Mouse (Mus musculus): ENCODE data around the gene Robo2. TPM values are rescaled to one million over a fixed set of nuclear protein-coding genes. Genes with fewer than 3 reads are reported as not detected.

Robo2 gene
- polyA plus RNA-seq, 1 experiment from 2014 or later, result 67.5 TPM

- Histone ChIP-seq H3K36me3 (ENCODE audit: control insufficient read depth, insufficient read depth, low read length) (no peaks in the 10 kb centered on the region), H3K4me1 (ENCODE audit: control insufficient read depth, insufficient read depth, low read depth, low read length) (no peaks in the 10 kb centered on the region), H3K9me3 (ENCODE audit: control insufficient read depth, low read length) (no peaks in the 10 kb centered on the region), H3K27me3 (replicated peaks; ENCODE audit: control insufficient read depth, insufficient read depth, low read length) (no peaks in the 10 kb centered on the region), H3K4me2 (ENCODE audit: low read length) (peak overlapping the region; percentile 77), H3K9ac (ENCODE audit: low read depth, low read length) (peak overlapping the region; percentile 67), H3K4me3 (ENCODE audit: low read length) (peak overlapping the region; percentile 51), H3K27ac (ENCODE audit: low read depth, low read length) (peak overlapping the region; percentile 81)
- WGBS, result under 1% methylated on average over 16 of the region's 16 CpGs
- ATAC-seq, result no peak
Observed at GRCm38 (mm10) chr16:74411021-74411420, 604 bp downstream of the Robo2 start.

- no peaks in the 10 kb centered on the region for H3K36me3 ChIP-seq (ENCODE audit: control insufficient read depth, insufficient read depth, low read length)
- 14% methylated on average over 6 of the region's 6 CpGs for WGBS
- peak overlapping the region; percentile 77 for H3K4me2 ChIP-seq (ENCODE audit: low read length)
- H3K27me3 ChIP-seq (replicated peaks; ENCODE audit: control insufficient read depth, insufficient read depth, low read length), result no peaks in the 10 kb centered on the region
- no peak for ATAC-seq
- no peaks in the 10 kb centered on the region for H3K9me3 ChIP-seq (ENCODE audit: control insufficient read depth, low read length)
- H3K27ac ChIP-seq (ENCODE audit: low read depth, low read length), result peak overlapping the region; percentile 81
- no peaks in the 10 kb centered on the region for H3K4me1 ChIP-seq (ENCODE audit: control insufficient read depth, insufficient read depth, low read depth, low read length)
- H3K4me3 ChIP-seq (ENCODE audit: low read length), result peak overlapping the region; percentile 51
- H3K9ac ChIP-seq (ENCODE audit: low read depth, low read length), result peak overlapping the region; percentile 67
Observed at GRCm38 (mm10) chr16:74410125-74410524, 1.5 kb downstream of the Robo2 start.

- H3K9me3 ChIP-seq (ENCODE audit: control insufficient read depth, low read length), result no peaks in the 10 kb centered on the region
- no peak for ATAC-seq
- peak overlapping the region; percentile 51 for H3K4me3 ChIP-seq (ENCODE audit: low read length)
- no peaks in the 10 kb centered on the region for H3K36me3 ChIP-seq (ENCODE audit: control insufficient read depth, insufficient read depth, low read length)
- H3K27me3 ChIP-seq (replicated peaks; ENCODE audit: control insufficient read depth, insufficient read depth, low read length), result no peaks in the 10 kb centered on the region
- WGBS, result 46% methylated on average over 4 of the region's 4 CpGs
- peak overlapping the region; percentile 53 for H3K27ac ChIP-seq (ENCODE audit: low read depth, low read length)
- no peaks in the 10 kb centered on the region for H3K4me1 ChIP-seq (ENCODE audit: control insufficient read depth, insufficient read depth, low read depth, low read length)
- peak overlapping the region; percentile 50 for H3K9ac ChIP-seq (ENCODE audit: low read depth, low read length)
- peak overlapping the region; percentile 77 for H3K4me2 ChIP-seq (ENCODE audit: low read length)
Observed at GRCm38 (mm10) chr16:74409548-74409947, 2.1 kb downstream of the Robo2 start.

GRCm38 (mm10) chr16:74408566-74408965 is 3.1 kb downstream of the Robo2 start:
- no peaks in the 10 kb centered on the region for H3K27me3 ChIP-seq (replicated peaks; ENCODE audit: control insufficient read depth, insufficient read depth, low read length)
- H3K9ac ChIP-seq (ENCODE audit: low read depth, low read length), result peak overlapping the region; percentile 38
- H3K4me1 ChIP-seq (ENCODE audit: control insufficient read depth, insufficient read depth, low read depth, low read length), result no peaks in the 10 kb centered on the region
- H3K4me2 ChIP-seq (ENCODE audit: low read length), result peak overlapping the region; percentile 51
- peak overlapping the region; percentile 51 for H3K4me3 ChIP-seq (ENCODE audit: low read length)
- H3K27ac ChIP-seq (ENCODE audit: low read depth, low read length), result no peak overlapping the region; the same call in 1 of the 2 replicates
- 33% methylated on average over 1 of the region's 1 CpGs for WGBS
- no peaks in the 10 kb centered on the region for H3K36me3 ChIP-seq (ENCODE audit: control insufficient read depth, insufficient read depth, low read length)
- ATAC-seq, result no peak
- H3K9me3 ChIP-seq (ENCODE audit: control insufficient read depth, low read length), result no peaks in the 10 kb centered on the region

- no peak overlapping the region for H3K4me2 ChIP-seq (ENCODE audit: low read length)
- ATAC-seq, result peak; percentile 95
- no peak overlapping the region for H3K27ac ChIP-seq (ENCODE audit: low read depth, low read length)
- WGBS, result 42% methylated on average over 2 of the region's 2 CpGs
- no peaks in the 10 kb centered on the region for H3K27me3 ChIP-seq (replicated peaks; ENCODE audit: control insufficient read depth, insufficient read depth, low read length)
- no peaks in the 10 kb centered on the region for H3K9me3 ChIP-seq (ENCODE audit: control insufficient read depth, low read length)
- H3K9ac ChIP-seq (ENCODE audit: low read depth, low read length), result no peak overlapping the region
- no peak overlapping the region for H3K4me3 ChIP-seq (ENCODE audit: low read length)
- H3K36me3 ChIP-seq (ENCODE audit: control insufficient read depth, insufficient read depth, low read length), result no peaks in the 10 kb centered on the region
- H3K4me1 ChIP-seq (ENCODE audit: control insufficient read depth, insufficient read depth, low read depth, low read length), result peaks cover 4% of the 10 kb centered on the region; the same call in 1 of the 2 replicates
Observed at GRCm38 (mm10) chr16:74397291-74397690, 14.3 kb downstream of the Robo2 start.

GRCm38 (mm10) chr16:74395678-74396077 is 15.9 kb downstream of the Robo2 start:
- Histone ChIP-seq H3K9ac (ENCODE audit: low read depth, low read length) (no peak overlapping the region), H3K4me3 (ENCODE audit: low read length) (no peak overlapping the region), H3K36me3 (ENCODE audit: control insufficient read depth, insufficient read depth, low read length) (no peaks in the 10 kb centered on the region), H3K27me3 (replicated peaks; ENCODE audit: control insufficient read depth, insufficient read depth, low read length) (no peaks in the 10 kb centered on the region), H3K27ac (ENCODE audit: low read depth, low read length) (no peak overlapping the region), H3K9me3 (ENCODE audit: control insufficient read depth, low read length) (no peaks in the 10 kb centered on the region), H3K4me1 (ENCODE audit: control insufficient read depth, insufficient read depth, low read depth, low read length) (peaks cover 4% of the 10 kb centered on the region; the same call in 1 of the 2 replicates), H3K4me2 (ENCODE audit: low read length) (peak overlapping the region; percentile 33; the same call in 1 of the 2 replicates)
- ATAC-seq, result no peak
- 86% methylated on average over 2 of the region's 2 CpGs for WGBS

GRCm38 (mm10) chr16:74379458-74379857 is 32.2 kb downstream of the Robo2 start:
- Histone ChIP-seq H3K4me3 (ENCODE audit: low read length) (no peak overlapping the region), H3K9ac (ENCODE audit: low read depth, low read length) (no peak overlapping the region), H3K27ac (ENCODE audit: low read depth, low read length) (no peak overlapping the region), H3K4me2 (ENCODE audit: low read length) (no peak overlapping the region), H3K36me3 (ENCODE audit: control insufficient read depth, insufficient read depth, low read length) (no peaks in the 10 kb centered on the region), H3K27me3 (replicated peaks; ENCODE audit: control insufficient read depth, insufficient read depth, low read length) (no peaks in the 10 kb centered on the region), H3K9me3 (ENCODE audit: control insufficient read depth, low read length) (no peaks in the 10 kb centered on the region), H3K4me1 (ENCODE audit: control insufficient read depth, insufficient read depth, low read depth, low read length) (peaks cover 8% of the 10 kb centered on the region; the same call in 1 of the 2 replicates)
- ATAC-seq, result no peak
- WGBS, result 35% methylated on average over 2 of the region's 2 CpGs

- H3K36me3 ChIP-seq (ENCODE audit: control insufficient read depth, insufficient read depth, low read length), result no peaks in the 10 kb centered on the region
- H3K27me3 ChIP-seq (replicated peaks; ENCODE audit: control insufficient read depth, insufficient read depth, low read length), result no peaks in the 10 kb centered on the region
- peaks cover 10% of the 10 kb centered on the region for H3K4me1 ChIP-seq (ENCODE audit: control insufficient read depth, insufficient read depth, low read depth, low read length)
- peak; percentile 79 for ATAC-seq
- H3K4me3 ChIP-seq (ENCODE audit: low read length), result no peak overlapping the region
- 39% methylated on average over 12 of the region's 12 CpGs for WGBS
- no peaks in the 10 kb centered on the region for H3K9me3 ChIP-seq (ENCODE audit: control insufficient read depth, low read length)
- H3K27ac ChIP-seq (ENCODE audit: low read depth, low read length), result no peak overlapping the region
- H3K9ac ChIP-seq (ENCODE audit: low read depth, low read length), result no peak overlapping the region
- H3K4me2 ChIP-seq (ENCODE audit: low read length), result no peak overlapping the region
Observed at GRCm38 (mm10) chr16:74375342-74375940, 36.2 kb downstream of the Robo2 start.

GRCm38 (mm10) chr16:74374540-74374939 is 37.1 kb downstream of the Robo2 start:
- H3K27me3 ChIP-seq (replicated peaks; ENCODE audit: control insufficient read depth, insufficient read depth, low read length), result no peaks in the 10 kb centered on the region
- no peak overlapping the region for H3K27ac ChIP-seq (ENCODE audit: low read depth, low read length)
- H3K9ac ChIP-seq (ENCODE audit: low read depth, low read length), result no peak overlapping the region
- peaks cover 8% of the 10 kb centered on the region for H3K4me1 ChIP-seq (ENCODE audit: control insufficient read depth, insufficient read depth, low read depth, low read length)
- H3K9me3 ChIP-seq (ENCODE audit: control insufficient read depth, low read length), result no peaks in the 10 kb centered on the region
- no peak overlapping the region for H3K4me3 ChIP-seq (ENCODE audit: low read length)
- 58% methylated on average over 5 of the region's 5 CpGs for WGBS
- H3K36me3 ChIP-seq (ENCODE audit: control insufficient read depth, insufficient read depth, low read length), result no peaks in the 10 kb centered on the region
- ATAC-seq, result no peak
- no peak overlapping the region for H3K4me2 ChIP-seq (ENCODE audit: low read length)

All from hindbrain, embryonic 16.5 days (tissue).